Mouse (Mus musculus): ENCODE results near the gene Ric1. TPM values are rescaled to one million over a fixed set of nuclear protein-coding genes. Genes with fewer than 3 reads are reported as not detected.
"Not testable (repeated sequence)": the region's sequence is repeated elsewhere in the genome, so short reads cannot be mapped to it uniquely, and the experiment has no call there.

Gene Ric1
- total RNA-seq, 2 experiments from 2014 or later, result 32.8 to 36.3 TPM

DNA sequence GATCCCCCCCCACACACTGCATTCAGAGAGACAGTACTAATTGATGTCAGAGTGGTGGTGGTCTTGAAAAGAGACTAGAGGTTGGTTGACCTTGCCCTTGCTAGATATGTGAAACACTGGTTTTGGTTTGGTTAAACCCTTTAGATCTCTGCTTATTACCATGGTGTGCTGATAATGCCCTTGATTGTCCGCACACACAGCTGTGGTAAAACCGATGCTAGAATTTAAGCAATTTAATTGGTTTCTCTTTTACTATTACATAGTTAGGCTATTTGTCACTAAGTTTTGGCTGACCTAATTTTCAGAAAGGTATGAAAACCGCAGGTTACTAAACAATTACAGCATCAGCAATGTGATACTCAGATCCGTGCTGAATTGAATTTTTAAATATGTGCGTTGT is 1.6 kb downstream of the Ric1 start:
- intact Hi-C loops (cut with DNase I), result loop anchor here (2.0 to 10.0 kb wide), 3 partner anchors 39 to 291 kb away; partner anchors contain the start of genes Jak2 and Ranbp6

GRCm38 (mm10) chr19:29524614-29525013 is 2.5 kb downstream of the Ric1 start:
- peak in 1 of 2 experiments; percentile 30 for DNase-seq
- intact Hi-C loops (cut with DNase I), result loop anchor here (5.0 to 10.0 kb wide), 2 partner anchors 272 to 290 kb away; partner anchors contain the start of genes Jak2 and Ranbp6

More for the DNA sequence above, 1.6 kb downstream of the Ric1 start:
- no peak for DNase-seq

GRCm38 (mm10) chr19:29525588-29525987 is 3.5 kb downstream of the Ric1 start:
- intact Hi-C loops (cut with DNase I), result loop anchor here (10.0 kb wide), 1 partner anchor 289 kb away; the partner anchor contains the start of gene Ranbp6

GRCm38 (mm10) chr19:29526837-29527236 is 4.8 kb downstream of the Ric1 start:
- intact Hi-C loops (cut with DNase I), result loop anchor here (10.0 kb wide), 1 partner anchor 288 kb away; the partner anchor contains the start of gene Ranbp6
- DNase-seq, result no peak

More at GRCm38 (mm10) chr19:29525588-29525987, 3.5 kb downstream of the Ric1 start:
- not testable (repeated sequence) for DNase-seq

- intact Hi-C loops (cut with DNase I), result loop anchor here (10.0 kb wide), 1 partner anchor 288 kb away; the partner anchor contains the start of gene Ranbp6
- no peak for DNase-seq
Measured at GRCm38 (mm10) chr19:29527299-29527698, 5.2 kb downstream of the Ric1 start.

- DNase-seq, result no peak
- intact Hi-C loops (cut with DNase I), result loop anchor here (10.0 kb wide), 1 partner anchor 286 kb away; the partner anchor contains the start of gene Ranbp6
Measured at GRCm38 (mm10) chr19:29528568-29528967, 6.5 kb downstream of the Ric1 start.

- DNase-seq, result peak in 1 of 2 experiments; percentile 32
- intact Hi-C loops (cut with DNase I), result no loop called here
Measured at GRCm38 (mm10) chr19:29534030-29534429, 11.9 kb downstream of the Ric1 start.

GRCm38 (mm10) chr19:29542256-29542970 is 20.3 kb downstream of the Ric1 start:
- intact Hi-C loops (cut with DNase I), result no loop called here
- DNase-seq, result no peak

GRCm38 (mm10) chr19:29544026-29544425 is 21.9 kb downstream of the Ric1 start:
- DNase-seq, result no peak
- intact Hi-C loops (cut with DNase I), result no loop called here

- intact Hi-C loops (cut with DNase I), result no loop called here
- no peak for DNase-seq
Measured at GRCm38 (mm10) chr19:29550618-29551017, 28.5 kb downstream of the Ric1 start.

DNA sequence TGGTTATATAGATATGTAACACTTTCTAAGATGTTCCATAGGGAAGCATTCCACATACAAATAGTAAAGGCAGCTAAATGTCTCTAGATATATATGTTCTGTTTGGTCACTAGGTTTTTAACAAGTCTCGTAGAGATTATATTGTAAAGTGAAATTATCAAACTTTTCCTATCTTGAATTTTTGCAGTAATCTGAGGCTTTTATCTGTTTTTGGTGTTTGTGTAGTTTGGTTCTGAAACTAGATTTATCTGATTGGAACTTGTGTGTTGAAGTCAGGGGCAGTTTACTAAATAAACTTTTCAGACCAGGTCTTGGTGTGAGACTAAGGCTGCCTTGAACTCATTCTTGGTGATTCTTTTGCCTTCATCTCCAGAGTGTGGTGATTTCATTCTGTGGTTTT is 29.0 kb downstream of the Ric1 start:
- no peak for DNase-seq

GRCm38 (mm10) chr19:29551980-29552379 is 29.9 kb downstream of the Ric1 start:
- DNase-seq; intact Hi-C loops (cut with DNase I): not testable (repeated sequence)

More for the DNA sequence above, 29.0 kb downstream of the Ric1 start:
- intact Hi-C loops (cut with DNase I), result no loop called here

- DNase-seq; intact Hi-C loops (cut with DNase I): not testable (repeated sequence)
Measured at GRCm38 (mm10) chr19:29557171-29557845, 35.2 kb downstream of the Ric1 start.

DNA sequence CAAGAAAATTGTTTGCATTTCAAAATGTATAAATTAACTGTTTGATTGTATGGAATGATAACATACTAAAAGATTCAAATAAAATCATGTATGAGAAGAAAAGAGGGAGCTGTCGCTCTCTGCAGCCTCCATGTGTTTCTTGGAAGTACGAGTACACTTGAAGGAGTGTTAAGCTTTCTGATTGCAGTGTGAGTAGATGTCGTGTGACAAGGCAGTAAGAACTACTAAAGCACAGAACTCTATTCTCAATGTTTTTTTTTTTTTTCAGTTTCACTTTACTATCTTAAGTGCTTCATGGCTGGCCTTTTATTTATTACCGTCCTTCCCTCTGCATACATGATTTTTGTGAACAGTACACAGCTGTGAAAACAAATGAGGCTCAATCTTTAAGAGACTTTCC is 40.1 kb downstream of the Ric1 start:
- intact Hi-C loops (cut with DNase I), result loop anchor here (2.0 to 5.0 kb wide), 2 partner anchors 39 to 205 kb away; partner anchors contain the start of gene Ric1
- no peak for DNase-seq

DNA sequence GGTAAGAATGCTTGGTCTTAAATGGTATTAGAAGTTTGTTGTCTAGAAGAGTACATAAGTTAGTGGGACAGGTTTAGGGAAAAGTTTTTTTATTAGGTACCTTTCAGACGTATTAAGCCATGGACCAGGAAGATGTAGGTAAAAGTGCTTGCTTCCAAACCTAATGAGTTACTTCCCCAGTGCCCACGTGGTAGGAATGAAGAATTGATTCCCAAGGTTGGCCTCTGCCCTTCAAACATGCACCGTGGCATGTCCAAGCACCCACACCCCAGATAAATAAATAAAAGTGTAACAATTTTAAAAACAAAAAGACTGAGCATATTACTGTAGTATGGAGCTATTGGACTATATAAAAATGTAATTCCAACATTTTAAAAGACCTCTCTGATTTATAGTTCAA is 40.5 kb downstream of the Ric1 start:
- intact Hi-C loops (cut with DNase I), result loop anchor here (1.0 to 5.0 kb wide), 3 partner anchors 40 to 205 kb away; partner anchors contain the start of gene Ric1

DNA sequence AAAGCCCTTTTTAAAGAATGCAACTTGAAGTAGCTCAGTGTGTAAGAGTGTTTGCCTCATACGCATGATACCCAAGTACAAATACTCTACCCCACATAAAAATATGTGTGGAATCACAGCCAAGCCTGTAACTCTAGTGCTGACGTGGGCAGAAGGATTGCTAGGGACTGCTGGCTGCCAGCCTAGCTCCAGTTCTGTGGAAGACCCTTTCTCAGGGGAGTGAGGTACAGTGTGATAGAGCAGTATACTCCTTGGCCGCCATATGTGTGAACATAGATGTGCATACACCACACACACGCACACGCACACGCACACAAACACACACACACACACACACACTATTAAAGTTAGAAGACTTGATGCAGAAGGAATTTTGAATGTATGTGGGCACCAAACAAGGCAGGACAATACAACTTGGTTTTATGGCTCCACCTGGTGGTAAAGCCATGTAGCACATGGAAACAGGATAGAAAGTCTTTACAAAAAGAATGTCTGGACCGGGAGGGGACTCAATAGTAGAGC is 41.2 kb downstream of the Ric1 start:
- DNase-seq, result peak; percentile 67 to 78
- intact Hi-C loops (cut with DNase I), result loop anchor here (1.0 to 5.0 kb wide), 3 partner anchors 41 to 206 kb away; partner anchors contain the start of gene Ric1

More for the DNA sequence above, 40.5 kb downstream of the Ric1 start:
- DNase-seq, result no peak

DNA sequence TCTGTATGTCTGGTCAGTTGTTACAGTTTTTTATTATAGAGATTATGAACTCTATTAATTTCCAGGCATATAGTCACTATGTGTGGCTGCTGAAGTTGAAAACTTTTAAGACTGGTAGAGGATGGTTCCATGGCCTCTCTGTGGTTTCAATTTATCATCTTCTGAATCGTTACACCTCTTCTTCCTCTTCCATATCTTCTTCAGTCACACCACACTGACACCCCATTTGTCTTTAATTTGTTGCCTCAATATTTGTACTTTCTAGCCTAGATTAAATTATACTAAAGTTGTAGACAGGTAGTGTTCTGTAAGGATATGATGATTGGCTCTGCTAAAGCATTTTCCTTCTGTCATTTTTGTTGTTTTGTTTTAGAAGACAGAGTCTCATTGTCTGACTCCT is 44.4 kb downstream of the Ric1 start:
- intact Hi-C loops (cut with DNase I), result no loop called here
- no peak for DNase-seq

GRCm38 (mm10) chr19:29582439-29582838 is 60.4 kb downstream of the Ric1 start:
- no peak for DNase-seq
- intact Hi-C loops (cut with DNase I), result no loop called here

- DNase-seq, result no peak
- intact Hi-C loops (cut with DNase I), result no loop called here
Measured at GRCm38 (mm10) chr19:29583734-29584133, 61.7 kb downstream of the Ric1 start.

GRCm38 (mm10) chr19:29593783-29594182 is 71.7 kb downstream of the Ric1 start:
- intact Hi-C loops (cut with DNase I), result not testable (repeated sequence)

GRCm38 (mm10) chr19:29596276-29596675 is 74.2 kb downstream of the Ric1 start:
- DNase-seq, result no peak
- intact Hi-C loops (cut with DNase I), result no loop called here

More at GRCm38 (mm10) chr19:29593783-29594182, 71.7 kb downstream of the Ric1 start:
- not testable (repeated sequence) for DNase-seq
